25 mouse cellular contexts compared by ENCODE assay signal in genomic region chr3:19408283-19408682, GRCm38 (mm10).
DNase-seq lines count a peak whose midpoint lies in the region; ATAC-seq and TF ChIP-seq lines count a peak whose summit lies in the region.
"Had no signal": no experiment of that assay in that cellular context is flagged by ENCODE, and none has a peak within 500 bp of the region (broad histone marks: within the 10 kb centered on the region; RNA-seq: fewer than 3 reads in every experiment).

No protein-coding gene starts in this region.

- no peak overlapping the region for H3K9ac ChIP-seq in kidney, embryonic 16.5 days (replicated peaks; ENCODE audit: low read length)
- H3K9ac ChIP-seq in lung, embryonic 15.5 days = no peak overlapping the region
- H3K9ac ChIP-seq: embryonic facial prominence, embryonic 15.5 days; forebrain, embryonic 13.5 days; heart, embryonic 13.5 days; kidney, embryonic 15.5 days; liver, embryonic 14.5 days; midbrain, embryonic 13.5 days had no signal

- H3K9me3 ChIP-seq in kidney, embryonic 16.5 days (ENCODE audit: low read length) = no peaks in the 10 kb centered on the region
- no peaks in the 10 kb centered on the region for H3K9me3 ChIP-seq in lung, embryonic 15.5 days
- H3K9me3 ChIP-seq: embryonic facial prominence, embryonic 10.5 days; embryonic facial prominence, embryonic 15.5 days; forebrain, embryonic 13.5 days; heart, embryonic 13.5 days; kidney, embryonic 15.5 days; midbrain, embryonic 13.5 days had no signal

- no peaks in the 10 kb centered on the region for H3K4me1 ChIP-seq in kidney, adult 2 months (ENCODE audit: control insufficient read depth, insufficient read depth, low read length)
- peaks cover 2% of the 10 kb centered on the region; the same call in 1 of the 2 replicates for H3K4me1 ChIP-seq in kidney, embryonic 16.5 days (ENCODE audit: insufficient read depth, low read length)
- H3K4me1 ChIP-seq in lung, embryonic 15.5 days = peaks cover 13% of the 10 kb centered on the region; the same call in 1 of the 2 replicates
- H3K4me1 ChIP-seq: embryonic facial prominence, embryonic 15.5 days; heart, embryonic 13.5 days; kidney, embryonic 15.5 days had no signal

- no peak overlapping the region for H3K4me2 ChIP-seq in kidney, embryonic 16.5 days (replicated peaks; ENCODE audit: low read depth, low read length)
- no peak overlapping the region for H3K4me2 ChIP-seq in lung, embryonic 15.5 days
- no peak overlapping the region for H3K4me2 ChIP-seq in myocyte (ENCODE audit: low read depth)
- H3K4me2 ChIP-seq: embryonic facial prominence, embryonic 15.5 days; forebrain, embryonic 13.5 days; heart, embryonic 13.5 days; kidney, embryonic 15.5 days; midbrain, embryonic 13.5 days had no signal

- no peak overlapping the region for H3K27ac ChIP-seq in kidney, adult 2 months (ENCODE audit: insufficient read depth, low read depth, low read length)
- no peak overlapping the region for H3K27ac ChIP-seq in kidney, embryonic 16.5 days (ENCODE audit: low read length)
- peak overlapping the region; percentile 35 for H3K27ac ChIP-seq in lung, embryonic 15.5 days
- H3K27ac ChIP-seq: embryonic facial prominence, embryonic 10.5 days; embryonic facial prominence, embryonic 15.5 days; forebrain, embryonic 13.5 days; heart, embryonic 13.5 days; kidney, embryonic 15.5 days; liver, embryonic 14.5 days; macrophage; midbrain, embryonic 13.5 days had no signal

- ATAC-seq in kidney, embryonic 16.5 days (ENCODE audit: low FRiP score, low TSS enrichment) = no peak
- ATAC-seq in lung, embryonic 15.5 days (ENCODE audit: borderline replicate concordance, extremely low read depth, low FRiP score, low TSS enrichment) = no peak
- ATAC-seq: forebrain, embryonic 13.5 days; hindbrain, embryonic 16.5 days; midbrain, embryonic 13.5 days had no signal

- H3K79me2 ChIP-seq in myocyte (ENCODE audit: control insufficient read depth, insufficient read depth) = no peaks in the 10 kb centered on the region

- no peak overlapping the region for H3K4me3 ChIP-seq in kidney, adult 2 months (ENCODE audit: insufficient read depth, low read depth, low read length)
- no peak overlapping the region for H3K4me3 ChIP-seq in kidney, embryonic 16.5 days (ENCODE audit: low read length)
- no peak overlapping the region for H3K4me3 ChIP-seq in lung, embryonic 15.5 days
- H3K4me3 ChIP-seq in myocyte = no peak overlapping the region
- H3K4me3 ChIP-seq: embryonic facial prominence, embryonic 10.5 days; embryonic facial prominence, embryonic 15.5 days; forebrain, embryonic 13.5 days; heart, embryonic 13.5 days; kidney, embryonic 15.5 days; midbrain, embryonic 13.5 days had no signal

- no peak overlapping the region for H3ac ChIP-seq in myocyte (ENCODE audit: control insufficient read depth, insufficient read length)

- no peak for TF ChIP-seq POLR2A in kidney, adult 2 months (IDR thresholded peaks at IDR 0.05; ENCODE audit: low read depth, low read length)
- no peak for TF ChIP-seq POLR2A in myocyte (IDR thresholded peaks at IDR 0.05; ENCODE audit: insufficient read length, low read depth)

- H3K27me3 ChIP-seq in kidney, adult 2 months (replicated peaks; ENCODE audit: control insufficient read depth, insufficient read depth, low read length) = no peaks in the 10 kb centered on the region
- no peaks in the 10 kb centered on the region for H3K27me3 ChIP-seq in kidney, embryonic 16.5 days (ENCODE audit: insufficient read depth, low read length)
- no peaks in the 10 kb centered on the region for H3K27me3 ChIP-seq in lung, embryonic 15.5 days
- no peaks in the 10 kb centered on the region for H3K27me3 ChIP-seq in myocyte (ENCODE audit: control insufficient read depth, insufficient read depth, insufficient read length)
- H3K27me3 ChIP-seq: CH12.LX; embryonic facial prominence, embryonic 15.5 days; forebrain, embryonic 13.5 days; heart, embryonic 13.5 days; kidney, embryonic 15.5 days; midbrain, embryonic 13.5 days had no signal

- DNase-seq in kidney, adult 2 months = peak; percentile 9
- DNase-seq in lung, postnatal 14 days = no peak
- DNase-seq in fat pad, adult 2 months (ENCODE audit: extremely low read depth, low read depth, low spot score) = peak; percentile 5
- DNase-seq in urinary bladder, postnatal 4 days (ENCODE audit: low spot score in 2 of 2) = no peak
- no peak for DNase-seq in heart, adult 18-20 months
- DNase-seq: adrenal gland, adult 8-10 months; B cell, adult 2 months; cerebellum, adult 8-10 months; cerebellum, postnatal 25 days; gastrocnemius, postnatal 25 days; heart, postnatal 10 days; liver had no signal

- no peaks in the 10 kb centered on the region for H3K36me3 ChIP-seq in kidney, adult 2 months (ENCODE audit: control insufficient read depth, insufficient read depth, low read length)
- H3K36me3 ChIP-seq in kidney, embryonic 16.5 days (ENCODE audit: insufficient read depth, low read length) = no peaks in the 10 kb centered on the region
- no peaks in the 10 kb centered on the region for H3K36me3 ChIP-seq in lung, embryonic 15.5 days
- H3K36me3 ChIP-seq in myocyte (ENCODE audit: control insufficient read depth, insufficient read depth) = no peaks in the 10 kb centered on the region
- H3K36me3 ChIP-seq: embryonic facial prominence, embryonic 10.5 days; embryonic facial prominence, embryonic 15.5 days; heart, embryonic 13.5 days; kidney, embryonic 15.5 days; midbrain, embryonic 13.5 days had no signal

- WGBS in kidney, adult 2 months = 64% methylated on average over 2 of the region's 2 CpGs
- 70% methylated on average over 2 of the region's 2 CpGs for WGBS in kidney, embryonic 16.5 days
- 32% methylated on average over 2 of the region's 2 CpGs for WGBS in lung, embryonic 15.5 days

- no peak for TF ChIP-seq CTCF in kidney, adult 2 months (conservative IDR thresholded peaks at IDR 0.05; ENCODE audit: insufficient read depth, insufficient read length, low read depth, low read length)

TF ChIP-seq in myocyte, 11 proteins besides CTCF, POLR2A, EP300 and RAD21:
- TF ChIP-seq TCF12 (IDR thresholded peaks at IDR 0.05; ENCODE audit: insufficient read depth, poor library complexity, severe bottlenecking) (peak; percentile 18), MYOD1 (IDR thresholded peaks at IDR 0.05; ENCODE audit: control insufficient read depth in 1 of 3, insufficient read length in 2 of 3, low read depth in 2 of 3) (peak in 2 of 3 experiments; percentile 89 to 91), E2F4 (IDR thresholded peaks at IDR 0.05; ENCODE audit: insufficient read depth) (no peak), CEBPB (IDR thresholded peaks at IDR 0.05; ENCODE audit: insufficient read depth, poor library complexity, severe bottlenecking) (no peak), MYOG (IDR thresholded peaks at IDR 0.05; ENCODE audit: control insufficient read depth in 1 of 3, insufficient read depth in 1 of 3, insufficient read length in 2 of 3, low read depth in 2 of 3) (peak in 2 of 3 experiments; percentile 73 to 78), MAX (IDR thresholded peaks at IDR 0.05; ENCODE audit: low read depth) (no peak), TCF3 (IDR thresholded peaks at IDR 0.05; ENCODE audit: insufficient read length, low read depth) (peak; percentile 19)

Comparison
In these comparisons a context has a peak if more than half of its experiments do, and no peak if none do; other contexts are left out.
1. DNase-seq: peak in kidney, adult 2 months (single experiment) and fat pad, adult 2 months (single experiment); none in lung, postnatal 14 days (single experiment), urinary bladder, postnatal 4 days (0 of 2) and heart, adult 18-20 months (0 of 2).